Mouse (Mus musculus) retina, adult 2 months (tissue): Measurements from ENCODE around the gene Tprn.

ENCODE experiments used
- DNase-seq: peaks from one replicate; pipeline ENCODE4 v3.0.0-alpha.2; 2012; ENCODE audit warnings: low read depth, low spot score

Tprn gene

DNA sequence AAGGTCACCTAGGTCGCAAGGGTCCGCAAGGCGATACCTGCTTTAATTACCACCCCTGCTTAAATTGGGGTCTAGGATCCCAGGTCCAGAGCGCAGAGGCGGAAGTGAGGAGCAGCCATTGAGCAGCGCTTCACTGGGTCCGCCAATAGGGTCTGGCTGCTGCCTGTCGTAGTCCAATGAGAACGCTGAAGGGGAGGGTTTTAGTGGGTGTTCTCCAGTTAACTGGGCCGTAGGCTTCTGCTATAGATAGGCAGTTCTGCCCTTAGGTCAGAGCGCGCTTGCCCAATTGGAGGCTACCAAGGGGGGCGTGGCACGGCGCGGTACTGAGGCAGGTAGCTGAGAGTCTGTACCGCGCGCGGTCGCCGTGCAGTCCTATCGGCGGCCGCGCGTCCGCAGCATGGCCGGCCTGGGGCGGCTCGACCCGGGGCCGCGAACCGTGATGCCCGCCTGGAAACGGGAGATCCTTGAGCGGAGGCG lies at the start of gene Tprn:
Gene Tprn (plus strand): TSS at position 328 of the 477 bp plus-strand sequence.
- DNase-seq: peak; percentile 87

DNA sequence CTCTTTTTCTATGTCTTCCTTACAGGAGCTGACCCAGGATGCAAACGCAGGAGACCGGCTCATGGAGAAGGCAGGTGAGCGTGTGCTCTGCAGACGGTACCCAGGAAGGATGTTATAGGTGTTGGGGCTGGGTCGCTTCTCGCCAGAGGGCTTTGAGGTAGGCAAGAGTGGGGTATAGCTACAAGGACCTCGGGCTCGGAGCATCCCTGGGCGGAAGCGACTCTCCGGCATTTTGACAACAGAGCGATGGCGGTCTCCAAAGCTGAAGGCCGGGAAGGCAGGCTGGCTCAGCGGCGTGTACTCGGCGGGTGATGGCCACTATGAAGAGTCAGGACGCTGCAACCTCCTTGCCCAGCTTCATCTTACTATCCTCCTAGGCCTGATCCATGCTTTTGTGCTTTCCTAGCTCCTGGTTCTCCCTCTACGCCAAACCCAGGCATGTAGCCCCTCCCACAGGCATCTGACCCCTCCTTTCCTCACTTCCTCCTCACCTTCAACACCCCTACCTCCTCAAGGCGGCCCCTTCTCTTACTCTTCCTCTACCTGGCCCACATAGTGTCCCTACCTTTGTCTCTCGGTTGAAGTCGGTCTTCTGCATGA lies 49.1 kb upstream of the Tprn start:
- no peak for DNase-seq

DNA sequence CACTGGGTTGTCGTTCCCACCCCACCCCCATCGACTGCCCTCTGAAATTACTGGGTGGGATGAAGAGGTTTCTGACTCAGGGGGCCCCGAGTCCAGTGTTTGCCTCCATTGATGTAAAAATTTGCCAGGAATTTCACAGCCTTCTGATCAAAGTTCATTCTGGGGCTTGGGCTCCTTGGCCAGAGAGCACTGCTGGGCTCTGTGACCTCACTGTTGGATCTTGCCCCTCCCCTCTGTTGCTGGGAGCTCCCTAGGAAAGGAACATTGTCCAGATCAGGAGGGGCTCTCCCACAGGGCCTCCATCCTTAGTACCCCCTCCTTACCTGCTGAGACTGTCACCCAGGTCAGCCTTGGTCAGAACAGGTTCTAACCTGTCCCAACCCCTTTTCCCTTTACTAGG lies 48.0 kb upstream of the Tprn start, which contains the start of gene Stpg3:
Gene Stpg3 (minus strand): TSS at position 194 of the 400 bp plus-strand sequence.
- no peak for DNase-seq

DNA sequence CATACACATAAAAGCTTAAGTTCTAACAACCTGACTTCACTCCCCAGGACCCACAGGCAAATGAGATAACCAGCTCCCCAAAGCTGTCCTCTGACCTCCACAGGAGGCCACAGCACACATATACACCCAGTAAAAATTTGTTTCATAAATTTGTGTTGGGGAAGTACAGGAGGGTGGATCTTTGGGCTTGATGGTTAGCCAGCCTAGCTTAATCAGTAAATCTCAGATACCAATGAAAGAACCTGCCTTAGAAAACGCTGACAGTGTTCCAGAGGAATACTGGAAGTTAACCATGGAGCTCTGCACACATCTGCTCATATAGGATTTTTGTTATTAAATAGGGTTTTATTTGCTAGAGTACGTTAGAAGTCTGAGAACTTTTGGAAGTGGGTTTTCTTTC lies 44.8 kb upstream of the Tprn start:
- DNase-seq: no peak

DNA sequence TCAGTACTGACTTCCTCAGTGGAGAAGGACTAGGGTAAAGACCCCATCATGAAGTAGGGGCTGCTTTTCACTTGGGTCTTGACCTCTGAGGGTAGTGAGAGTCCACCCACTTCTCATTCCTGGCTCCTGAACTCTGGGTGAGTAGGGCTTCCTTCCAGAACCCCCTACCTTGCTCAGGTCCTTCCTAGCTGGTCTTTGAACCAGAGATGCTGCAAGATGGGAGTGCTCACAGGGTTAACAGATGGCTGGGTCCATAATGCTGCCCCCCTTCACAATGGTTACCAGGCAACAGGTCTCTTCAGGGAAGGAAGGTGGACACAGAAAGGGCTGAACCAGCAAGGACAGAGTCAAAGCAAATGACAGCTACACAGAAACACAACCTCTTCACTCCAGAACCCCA lies 44.0 kb upstream of the Tprn start, which contains the start of gene Fam166a:
Gene Fam166a (plus strand): TSS at position 301 of the 400 bp plus-strand sequence.
- no peak for DNase-seq

DNA sequence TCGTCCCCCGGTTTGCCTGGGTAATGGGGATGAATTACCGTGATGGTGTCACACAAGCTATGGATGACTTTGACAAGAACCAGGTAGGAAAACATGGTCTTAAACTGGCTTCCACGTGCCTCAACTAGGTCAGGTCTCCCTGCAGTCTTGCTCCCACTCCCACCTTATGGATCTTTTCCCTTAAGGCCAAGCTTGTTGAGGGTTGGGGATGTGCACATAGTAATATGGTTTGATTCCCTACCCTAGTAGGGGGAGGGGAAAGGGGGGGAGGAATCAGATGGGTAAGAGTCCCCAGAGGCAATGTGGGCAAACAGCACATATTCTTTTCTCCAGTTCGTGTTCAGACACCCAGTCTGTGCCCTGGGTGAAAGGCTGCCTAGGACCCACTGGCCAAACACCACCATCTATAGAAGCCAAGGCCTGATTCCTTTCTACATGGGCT lies 41.1 kb upstream of the Tprn start:
- DNase-seq: no peak

DNA sequence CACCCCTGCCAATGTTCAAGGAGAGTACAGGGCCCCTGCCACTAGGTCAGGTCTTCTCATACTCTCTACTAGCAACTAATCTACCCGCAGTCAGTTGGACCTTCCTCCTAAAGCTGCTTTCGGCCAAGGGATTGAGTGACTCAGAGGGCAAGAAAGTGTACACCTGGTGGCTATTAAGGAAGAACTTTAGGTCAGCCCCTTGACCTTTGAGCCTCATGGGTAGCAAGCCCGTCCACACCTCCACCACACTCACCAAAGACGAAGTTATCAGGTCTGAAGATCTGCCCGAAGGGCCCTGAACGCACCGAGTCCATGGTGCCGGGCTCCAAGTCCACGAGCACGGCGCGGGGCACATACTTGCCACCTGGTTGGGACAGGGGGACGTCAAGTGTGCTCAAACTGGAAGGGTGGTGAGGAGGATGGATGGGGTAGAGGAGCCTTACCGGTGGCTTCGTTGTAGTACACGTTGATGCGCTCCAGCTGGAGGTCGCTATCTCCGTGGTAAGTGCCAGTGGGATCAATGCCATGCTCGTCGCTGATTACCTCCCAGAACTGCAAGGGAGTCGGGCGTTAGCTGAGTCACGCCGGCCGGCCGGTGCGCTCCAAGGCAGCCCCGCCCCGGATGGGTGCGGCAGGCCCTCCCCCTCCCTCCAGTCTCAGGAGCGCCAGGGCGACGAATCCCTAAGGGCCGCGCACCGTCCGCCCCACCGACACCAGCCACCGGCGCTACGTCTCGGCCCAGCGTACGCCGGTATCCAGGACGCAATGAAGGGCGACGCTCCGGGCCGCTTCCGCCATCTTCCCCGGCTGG lies 38.5 kb upstream of the Tprn start:
- peak; percentile 33 for DNase-seq

DNA sequence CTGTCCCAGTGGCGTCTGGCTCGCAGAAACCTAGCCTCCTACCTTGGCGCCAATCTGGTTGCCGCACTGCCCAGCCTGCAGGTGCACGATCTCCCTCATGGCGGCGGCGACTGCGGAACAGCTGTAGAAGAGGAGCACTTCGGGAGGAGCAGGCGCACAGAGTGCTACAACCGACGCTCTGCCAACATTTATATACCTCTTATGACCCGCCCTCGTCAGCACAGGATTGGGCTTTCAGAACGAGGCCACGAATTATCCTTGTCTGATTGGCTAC lies 38.0 kb upstream of the Tprn start, which contains the start of gene Tubb4b:
Gene Tubb4b (minus strand): TSS at position 211 of the 274 bp plus-strand sequence.
- DNase-seq: no peak

DNA sequence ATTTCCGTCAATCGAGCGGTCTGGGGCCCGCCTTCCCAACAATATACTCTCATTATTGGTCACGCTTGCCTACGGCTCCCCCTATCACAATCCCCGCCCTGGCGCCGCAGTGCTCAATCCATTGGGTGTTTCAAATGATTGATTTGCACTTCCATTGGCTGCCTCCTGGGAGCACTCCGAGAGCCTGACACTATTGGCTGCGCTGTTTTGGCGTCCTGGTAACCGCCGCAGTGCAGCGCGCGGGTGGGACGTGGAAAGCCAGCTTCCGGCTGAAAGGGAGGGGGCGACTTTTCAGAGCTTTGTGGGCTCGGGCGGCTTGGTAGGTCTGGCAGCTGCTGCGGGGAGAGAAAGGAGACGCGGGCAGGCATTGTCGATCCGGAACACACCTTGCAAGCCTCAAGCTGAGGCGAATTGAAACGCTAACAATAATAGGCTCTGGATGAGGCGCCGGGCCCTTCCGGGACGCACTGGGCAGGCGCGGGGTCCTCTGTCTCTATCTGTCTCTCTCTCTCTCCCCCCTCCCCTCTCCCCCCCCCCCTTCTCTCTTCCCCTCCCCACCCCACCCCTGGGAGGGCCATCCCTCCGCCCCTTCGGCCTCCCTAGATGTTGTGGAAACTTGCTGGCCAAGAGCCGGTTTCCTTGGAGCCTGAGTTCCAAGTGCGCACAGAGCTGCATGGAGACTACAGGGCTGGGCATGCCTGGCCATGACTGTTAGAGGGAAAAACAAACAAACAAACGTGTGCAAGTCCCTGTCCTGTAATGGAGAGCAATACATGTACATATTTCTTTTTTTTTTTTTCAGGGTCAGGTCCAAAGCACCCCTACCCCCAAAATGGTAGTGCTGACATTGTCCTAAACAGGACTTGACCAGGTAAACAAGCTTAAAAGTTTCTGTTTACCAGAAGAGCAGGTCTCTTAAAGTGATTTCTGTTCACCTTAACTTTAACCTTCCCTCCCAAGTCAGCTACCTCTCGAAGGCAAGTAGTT lies 37.4 kb upstream of the Tprn start:
- peak; percentile 99 for DNase-seq

DNA sequence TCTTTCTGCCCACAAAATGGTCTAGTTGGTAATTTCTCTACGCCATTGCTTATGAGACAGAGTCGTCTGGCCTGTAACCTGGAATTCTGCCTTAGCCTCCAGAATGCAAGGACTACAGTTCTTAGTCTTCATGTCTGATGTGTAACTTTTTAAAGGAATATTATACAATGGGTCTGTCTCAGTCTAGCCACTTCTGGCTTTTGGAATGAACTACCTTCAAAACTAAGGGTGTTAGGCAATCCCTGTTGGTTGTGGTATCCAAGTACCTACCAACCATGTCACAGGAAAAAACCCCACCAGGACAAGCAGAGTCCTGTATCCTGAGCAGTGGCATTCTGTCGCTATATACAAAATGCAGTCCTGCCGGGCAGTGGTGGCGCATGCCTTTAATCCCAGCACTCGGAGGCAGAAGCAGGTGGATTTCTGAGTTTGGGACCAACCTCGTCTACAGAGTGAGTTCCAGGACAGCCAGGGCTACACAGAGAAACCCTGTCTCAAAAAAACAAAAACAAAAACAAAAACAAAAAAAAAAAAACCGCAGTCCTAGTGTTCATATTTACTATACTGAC lies 36.5 kb upstream of the Tprn start:
- no peak for DNase-seq

DNA sequence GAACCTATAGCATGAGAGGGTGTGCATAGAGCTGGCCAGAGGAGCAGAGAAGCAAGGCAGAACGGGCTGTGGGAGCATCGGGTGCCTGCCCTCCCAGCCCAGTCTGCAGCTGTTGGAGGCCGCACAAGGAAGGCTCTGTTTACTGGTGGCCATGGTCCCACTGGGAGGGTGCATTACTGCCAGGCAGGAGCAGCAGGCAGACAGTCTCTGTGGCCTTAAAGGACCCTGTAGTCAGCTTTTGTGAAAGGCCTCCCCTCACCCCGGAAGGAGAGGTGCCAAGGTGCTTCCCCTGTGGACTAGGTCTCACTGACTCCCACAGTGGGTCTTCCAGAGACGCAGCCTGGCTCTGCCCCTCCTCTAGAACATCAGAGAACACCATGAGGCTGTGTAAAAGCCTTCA lies 35.6 kb upstream of the Tprn start:
- no peak for DNase-seq

DNA sequence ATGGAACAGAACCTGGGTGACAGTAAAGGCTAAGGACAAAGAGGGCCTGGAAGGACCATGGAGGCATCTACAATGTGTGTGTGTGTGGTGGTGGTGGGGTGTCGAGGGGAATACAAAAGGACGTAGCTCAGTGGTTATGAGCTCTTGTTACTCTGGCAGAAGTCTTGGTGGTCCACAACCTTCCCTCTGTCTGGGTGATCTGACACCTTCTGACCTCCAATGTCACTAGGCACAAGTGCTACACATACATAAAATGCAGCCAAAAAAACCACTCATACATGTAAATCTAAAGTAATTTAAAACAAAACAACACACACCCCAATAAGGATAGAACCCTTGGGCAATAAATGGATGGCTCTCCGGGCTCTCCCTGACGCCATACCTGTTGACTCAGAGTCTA lies 35.0 kb upstream of the Tprn start:
- no peak for DNase-seq

DNA sequence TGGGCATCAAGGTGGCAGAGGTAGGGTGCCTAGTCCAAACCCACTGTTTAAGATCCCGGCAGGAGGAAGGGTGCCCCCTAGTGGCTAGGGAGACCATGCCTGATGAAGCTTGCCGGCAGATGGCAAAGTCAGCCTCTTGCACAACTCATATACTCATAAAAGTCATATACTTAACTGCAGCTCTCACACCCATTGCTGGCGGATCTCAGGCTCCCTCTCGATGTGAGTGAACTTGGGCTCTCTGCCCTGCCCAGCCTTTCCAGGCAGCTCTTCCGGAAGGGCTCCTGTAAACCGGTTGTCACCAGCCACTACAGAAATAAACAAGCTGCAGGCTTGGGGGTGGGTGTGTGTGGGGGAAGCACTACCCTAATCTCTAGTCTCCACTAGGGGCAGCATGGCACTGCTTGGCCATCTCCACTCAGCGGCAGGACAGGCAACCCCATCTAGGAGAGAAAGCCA lies 34.0 kb upstream of the Tprn start:
- DNase-seq: peak; percentile 61

DNA sequence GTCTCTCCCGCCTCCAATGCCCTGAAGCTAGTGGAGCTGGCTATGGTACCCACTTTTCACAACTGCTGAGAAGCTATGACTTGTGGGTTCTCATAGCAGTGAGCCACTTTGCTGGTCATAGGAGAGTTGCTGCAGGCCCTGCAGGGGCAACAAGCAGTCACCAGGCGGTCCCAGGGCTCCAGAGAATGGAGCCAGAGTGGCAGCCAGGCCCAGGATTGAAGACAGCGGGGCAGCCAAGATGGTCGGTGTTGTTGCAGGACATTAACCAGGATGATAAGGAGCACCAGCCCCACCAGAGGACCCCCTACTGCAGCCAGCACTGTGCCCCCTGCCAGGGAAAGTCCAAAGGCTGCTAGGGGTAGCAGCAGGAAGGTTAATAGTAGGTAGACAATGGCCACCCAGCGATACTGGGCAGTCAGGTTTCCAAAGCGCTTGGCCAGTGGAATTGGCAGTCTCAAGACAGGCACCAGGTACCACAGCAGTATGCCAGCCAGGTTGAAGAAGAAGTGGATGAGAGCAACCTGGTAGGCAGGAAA lies 33.4 kb upstream of the Tprn start:
- no peak for DNase-seq

DNA sequence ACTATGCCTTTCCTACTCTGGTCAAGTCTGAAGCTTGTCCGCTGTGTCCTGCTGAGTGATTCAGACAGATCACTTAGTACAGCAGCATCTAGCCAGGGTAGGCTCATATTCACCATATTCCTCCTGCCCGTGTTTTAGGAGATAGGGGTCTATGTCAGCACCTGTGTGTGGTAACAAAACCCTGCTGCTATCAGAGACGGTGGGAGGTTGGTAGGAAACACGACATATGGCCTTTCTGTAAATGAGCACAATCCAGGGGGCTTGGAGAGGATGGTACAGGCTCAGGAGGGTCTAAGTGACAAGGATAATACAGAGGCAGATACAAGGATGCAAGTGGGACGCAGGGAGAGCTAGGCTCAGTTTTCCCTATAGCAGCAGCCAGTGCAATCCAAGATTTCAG lies 32.8 kb upstream of the Tprn start:
- DNase-seq: no peak

DNA sequence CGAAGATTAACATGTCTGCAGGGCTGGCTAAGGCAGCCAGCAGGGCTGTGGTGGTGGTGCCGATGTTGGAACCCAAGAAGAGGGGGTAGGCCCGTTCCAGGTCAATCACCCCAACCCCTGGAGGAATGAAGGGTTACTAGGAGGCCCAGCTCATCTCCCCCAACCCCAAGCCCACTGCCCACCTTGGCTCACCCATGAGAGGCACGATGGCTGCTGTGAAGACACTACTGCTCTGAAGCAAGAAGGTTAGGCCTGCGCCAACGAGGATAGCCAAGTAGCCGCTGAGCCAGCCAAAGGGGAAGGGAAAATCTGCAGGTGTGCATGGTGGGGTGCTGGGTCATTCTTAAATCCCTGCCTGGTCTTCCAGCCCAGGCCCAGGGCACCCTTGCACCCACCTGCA lies 31.8 kb upstream of the Tprn start:
- no peak for DNase-seq

DNA sequence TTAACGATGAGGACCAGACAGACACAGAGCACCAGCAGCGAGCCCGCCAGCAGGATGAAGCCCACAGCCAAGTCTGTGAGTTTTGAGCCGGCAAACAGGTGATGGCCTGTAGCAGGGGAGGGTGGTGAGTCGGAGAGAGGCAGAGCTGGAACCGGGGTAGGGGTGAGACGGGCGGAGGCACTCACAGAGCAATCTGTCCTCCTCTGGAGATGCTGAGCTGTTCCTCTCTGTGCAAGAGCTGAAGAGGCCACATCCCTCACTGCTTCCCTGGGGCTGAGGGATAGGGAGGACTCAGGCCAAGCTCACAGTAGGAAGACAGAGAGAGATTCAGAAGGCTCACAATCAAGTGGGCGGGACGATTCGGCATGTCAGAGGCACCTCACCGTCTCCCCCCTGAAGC lies 31.4 kb upstream of the Tprn start:
- no peak for DNase-seq

DNA sequence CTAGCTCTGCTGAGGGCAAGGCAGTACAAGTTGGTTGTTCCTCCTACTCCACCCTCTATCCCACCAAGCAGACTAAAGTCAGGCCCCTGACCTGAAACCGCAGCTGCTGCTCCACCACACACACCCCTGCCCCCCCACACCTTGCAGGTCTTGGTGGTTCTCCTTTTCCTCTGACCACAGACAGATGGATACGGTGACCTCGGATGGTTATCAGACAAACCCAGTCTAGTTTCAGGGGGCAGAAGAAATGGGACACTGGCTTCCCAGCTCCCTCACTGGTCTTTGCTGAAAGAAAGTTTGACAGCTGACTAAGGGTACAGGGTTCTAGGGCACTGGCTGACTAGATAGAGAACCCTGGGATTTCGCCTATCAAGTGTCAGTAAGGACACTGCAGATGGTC lies 29.0 kb upstream of the Tprn start:
- no peak for DNase-seq

DNA sequence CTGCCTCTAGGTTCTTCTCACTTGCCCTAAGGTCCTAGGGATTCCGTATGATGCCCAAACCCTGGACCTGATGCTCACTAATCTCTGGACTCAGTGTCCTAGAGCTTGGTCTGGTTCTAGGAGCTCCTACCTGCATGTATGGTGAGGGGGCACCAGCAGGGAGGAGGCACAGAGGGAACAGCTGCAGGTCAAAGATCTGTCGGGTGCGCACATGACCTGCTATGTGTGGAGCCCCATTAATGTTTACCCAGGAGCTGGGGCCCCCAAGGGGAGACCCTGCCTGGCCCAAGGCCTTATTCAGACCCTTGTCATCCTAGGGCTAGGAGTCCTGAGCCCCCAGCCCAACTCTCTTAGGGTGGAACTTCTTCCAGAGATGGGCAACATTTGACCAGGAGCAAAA lies 28.4 kb upstream of the Tprn start, which contains the start of gene Slc34a3:
Gene Slc34a3 (minus strand): TSS at position 315 of the 400 bp plus-strand sequence.
- DNase-seq: no peak

DNA sequence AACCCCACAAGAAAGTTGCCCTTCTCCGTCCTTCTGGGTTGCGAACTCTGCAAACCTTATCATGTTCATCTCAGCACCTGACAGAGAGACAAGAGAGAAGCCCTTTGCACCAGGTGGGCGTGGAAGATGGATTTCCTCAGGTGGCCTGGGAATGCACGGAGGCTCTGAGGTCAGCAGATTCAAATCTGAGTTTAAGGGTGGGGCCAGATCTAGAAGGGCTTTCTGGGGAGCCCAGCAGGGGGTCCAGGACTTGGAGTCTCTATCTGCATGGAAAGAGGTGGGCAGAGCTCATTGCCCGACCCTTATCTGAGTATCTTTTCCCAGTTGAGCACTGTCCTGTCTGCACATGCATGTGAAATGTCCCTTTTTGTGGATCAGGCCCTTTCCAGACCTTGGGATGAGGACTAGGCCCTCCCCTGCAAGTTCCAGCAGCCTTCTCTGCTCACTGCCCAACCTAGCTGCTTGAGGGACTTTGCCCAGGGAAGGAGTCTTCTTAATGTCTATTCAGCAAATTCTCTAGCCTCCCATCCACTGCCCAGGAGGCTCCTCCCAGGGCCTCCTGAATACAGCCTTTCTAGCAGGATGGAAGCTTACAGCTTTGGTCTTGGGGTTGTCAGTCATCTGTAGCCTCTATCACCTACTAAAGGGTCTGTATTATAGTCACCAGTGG lies 27.7 kb upstream of the Tprn start:
- no peak for DNase-seq

DNA sequence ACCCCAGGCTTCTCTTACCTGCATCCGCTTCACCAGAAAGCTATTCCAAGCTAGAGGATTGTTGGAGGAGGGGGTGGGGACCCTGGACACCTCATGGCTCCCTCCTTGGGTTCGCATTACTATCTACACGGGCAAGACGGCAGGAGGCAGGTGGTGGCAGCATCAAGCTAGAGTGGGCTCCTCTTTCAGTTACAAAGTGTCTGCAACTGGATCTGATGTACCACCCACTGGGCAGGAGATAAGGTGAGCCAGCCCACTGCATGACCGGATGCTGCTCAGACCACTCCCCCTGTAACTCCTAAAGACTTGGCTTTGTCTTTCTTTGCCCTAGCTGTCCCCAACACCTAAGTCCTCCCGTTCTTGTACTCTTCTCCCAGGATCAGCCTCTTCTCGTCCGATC lies 25.8 kb upstream of the Tprn start, which contains the start of gene Rnf224:
Gene Rnf224 (minus strand): TSS at position 174 of the 400 bp plus-strand sequence.
- no peak for DNase-seq
